Comparison of ENCODE assay signal across 8 mouse cellular contexts in genomic region chr9:123923146-123923991, GRCm38 (mm10). TPM values are rescaled to one million over a fixed set of nuclear protein-coding genes. Genes with fewer than 3 reads are reported as not detected.
A peak's percentile ranks its signal among the peaks of the same experiment; 100 is the strongest.
DNase-seq lines count a peak whose midpoint lies in the region; ATAC-seq lines count a peak whose summit lies in the region.

No protein-coding gene starts in this region.

- H3K4me1 ChIP-seq in embryonic facial prominence, embryonic 14.5 days (ENCODE audit: control insufficient read depth, insufficient read depth, low read length) = peaks cover 6% of the 10 kb centered on the region; the same call in 1 of the 2 replicates
- H3K4me1 ChIP-seq in midbrain, embryonic 11.5 days (ENCODE audit: control insufficient read depth, insufficient read depth, low read length) = peaks cover 2% of the 10 kb centered on the region

- no peaks in the 10 kb centered on the region for H3K9me3 ChIP-seq in embryonic facial prominence, embryonic 14.5 days (ENCODE audit: control insufficient read depth, low read length)
- no peaks in the 10 kb centered on the region for H3K9me3 ChIP-seq in midbrain, embryonic 11.5 days (ENCODE audit: control insufficient read depth, low read length)

- peak; percentile 42 to 49 for DNase-seq in heart, adult 18-20 months
- DNase-seq in heart, adult 8-10 months (ENCODE audit: low spot score) = no peak
- DNase-seq in adrenal gland, adult 2 months = peak; percentile 40
- peak; percentile 27 for DNase-seq in embryonic facial prominence, embryonic 14.5 days (ENCODE audit: low spot score)
- DNase-seq in heart, postnatal 14 days = peak; percentile 45 to 49
- DNase-seq in left cerebral cortex, postnatal 4 days = peak; percentile 41
- DNase-seq in midbrain, embryonic 11.5 days (ENCODE audit: low spot score, missing footprints) = peak; percentile 92
- peak; percentile 78 for DNase-seq in splenic B cell, adult 2 months (ENCODE audit: low read depth, low spot score)

- no peak overlapping the region for H3K27ac ChIP-seq in embryonic facial prominence, embryonic 14.5 days (replicated peaks; ENCODE audit: low read depth, low read length)
- no peak overlapping the region for H3K27ac ChIP-seq in midbrain, embryonic 11.5 days (ENCODE audit: low read depth, low read length)

- H3K36me3 ChIP-seq in embryonic facial prominence, embryonic 14.5 days (ENCODE audit: control insufficient read depth, insufficient read depth, low read length) = no peaks in the 10 kb centered on the region
- no peaks in the 10 kb centered on the region for H3K36me3 ChIP-seq in midbrain, embryonic 11.5 days (ENCODE audit: control insufficient read depth, insufficient read depth, low read length)
- no peaks in the 10 kb centered on the region for H3K36me3 ChIP-seq in splenic B cell, adult 2 months (ENCODE audit: control insufficient read depth, insufficient read depth, low read length, poor library complexity, severe bottlenecking)

- peak overlapping the region; percentile 78 for H3K4me2 ChIP-seq in embryonic facial prominence, embryonic 14.5 days (ENCODE audit: low read depth, low read length)
- H3K4me2 ChIP-seq in midbrain, embryonic 11.5 days = peak overlapping the region; percentile 66

- intact Hi-C loops in heart, postnatal 14 days (cut with DNase I) = no loop called here
- intact Hi-C loops in left cerebral cortex, postnatal 4 days (cut with DNase I) = no loop called here

- H3K4me3 ChIP-seq in embryonic facial prominence, embryonic 14.5 days (ENCODE audit: low read depth, low read length) = peak overlapping the region; percentile 58
- H3K4me3 ChIP-seq in midbrain, embryonic 11.5 days (ENCODE audit: low read depth, low read length) = peak overlapping the region; percentile 33

- 4% methylated on average over 41 of the region's 53 CpGs for WGBS in embryonic facial prominence, embryonic 14.5 days
- under 1% methylated on average over 47 of the region's 53 CpGs for WGBS in midbrain, embryonic 11.5 days

- H3K27me3 ChIP-seq in embryonic facial prominence, embryonic 14.5 days (replicated peaks; ENCODE audit: control insufficient read depth, insufficient read depth, low read length) = peaks cover 10% of the 10 kb centered on the region
- H3K27me3 ChIP-seq in midbrain, embryonic 11.5 days (ENCODE audit: control insufficient read depth, insufficient read depth, low read length) = no peaks in the 10 kb centered on the region
- no peaks in the 10 kb centered on the region for H3K27me3 ChIP-seq in splenic B cell, adult 2 months (ENCODE audit: control insufficient read depth, insufficient read depth, low read length, poor library complexity, severe bottlenecking)

- no peak for ATAC-seq in embryonic facial prominence, embryonic 14.5 days (ENCODE audit: low read depth)
- peak; percentile 10 for ATAC-seq in midbrain, embryonic 11.5 days (ENCODE audit: low FRiP score)

- peak overlapping the region; percentile 54 for H3K9ac ChIP-seq in embryonic facial prominence, embryonic 14.5 days (ENCODE audit: low read depth, low read length)
- peak overlapping the region; percentile 52 for H3K9ac ChIP-seq in midbrain, embryonic 11.5 days (ENCODE audit: low read length)

RNA-seq across cellular contexts. Expression of gene Ccr1, which starts 45.1 kb away (rescaled TPM):
- under 1 TPM; 0.31 to 0.47 TPM for total RNA-seq in heart, adult 18-20 months (2021)
- 1 to 10 TPM in 1 of 4 experiments, under 1 TPM in 3; 0.08 to 2.8 (median 0.42) TPM for total RNA-seq in heart, adult 8-10 months (2022)
- 1 to 10 TPM; 1.3 to 1.9 TPM for total RNA-seq in adrenal gland, adult 2 months (2021)
- polyA plus RNA-seq in adrenal gland, adult 2 months (2012; rRNA removed) = 0.82 and 0.88 TPM in 2 replicates
- 4.7 and 5.0 TPM in 2 replicates for polyA plus RNA-seq in embryonic facial prominence, embryonic 14.5 days (2014; fragmentation: Nextera tagmentation; extraction: Ambion mirVana)
- 1 to 10 TPM; 1.2 to 1.6 TPM for total RNA-seq in heart, postnatal 14 days (2021)
- under 1 TPM; 0.56 to 0.74 TPM for total RNA-seq in left cerebral cortex, postnatal 4 days (2021)
- 1.4 and 2.0 TPM in 2 replicates for polyA plus RNA-seq in midbrain, embryonic 11.5 days (2014; fragmentation: Nextera tagmentation; extraction: Ambion mirVana)

RNA-seq across cellular contexts. Expression of gene Ccr1l1, which starts 54.8 kb away (rescaled TPM):
- not detected for total RNA-seq in heart, adult 18-20 months (2021)
- total RNA-seq in heart, adult 8-10 months (2022) = not detected
- not detected for total RNA-seq in adrenal gland, adult 2 months (2021)
- polyA plus RNA-seq in adrenal gland, adult 2 months (2012; rRNA removed) = not detected in 2 replicates
- not detected in 2 replicates for polyA plus RNA-seq in embryonic facial prominence, embryonic 14.5 days (2014; fragmentation: Nextera tagmentation; extraction: Ambion mirVana)
- total RNA-seq in heart, postnatal 14 days (2021) = not detected
- total RNA-seq in left cerebral cortex, postnatal 4 days (2021) = not detected
- polyA plus RNA-seq in midbrain, embryonic 11.5 days (2014; fragmentation: Nextera tagmentation; extraction: Ambion mirVana) = not detected in 2 replicates
